Mouse (Mus musculus): ENCODE measurements around the gene Ubc. TPM values are rescaled to one million over a fixed set of nuclear protein-coding genes. Genes with fewer than 3 reads are reported as not detected.
A peak's percentile ranks its signal among the peaks of the same experiment; 100 is the strongest.

Ubc gene
- polyA plus RNA-seq, 1 experiment from 2014 or later: 1,103 TPM

- no peak for ATAC-seq (ENCODE audit: insufficient read depth)
- peak; percentile 95 for DNase-seq
Observed at GRCm38 (mm10) chr5:125403481-125404465, 13.8 kb upstream of the Ubc start.

GRCm38 (mm10) chr5:125402991-125403390, 13.0 kb upstream of the Ubc start:
- Histone ChIP-seq H3K4me2 (no peak overlapping the region), H3K27ac (ENCODE audit: low read depth) (no peak overlapping the region), H3K9ac (no peak overlapping the region), H3K4me3 (ENCODE audit: low read depth, low read length) (no peak overlapping the region), H3K9me3 (ENCODE audit: low read depth, low read length) (no peaks in the 10 kb centered on the region), H3K4me1 (ENCODE audit: insufficient read depth) (0 out of 2 replicates have a peak, but pooled peaks cover 2% of the 10 kb centered on the region), H3K27me3 (ENCODE audit: insufficient read depth, low read length) (no peaks in the 10 kb centered on the region), H3K36me3 (ENCODE audit: insufficient read depth) (no peaks in the 10 kb centered on the region)
- DNase-seq: no peak
- 66% methylated on average over 6 of the region's 6 CpGs for WGBS
- no peak for ATAC-seq (ENCODE audit: insufficient read depth)
- TF ChIP-seq CTCF (IDR thresholded peaks at IDR 0.05; ENCODE audit: low read depth): no peak

More at GRCm38 (mm10) chr5:125403481-125404465, 13.8 kb upstream of the Ubc start:
- no peak for TF ChIP-seq CTCF (IDR thresholded peaks at IDR 0.05; ENCODE audit: low read depth)
- 0 out of 2 replicates have a peak, but pooled peaks cover 2% of the 10 kb centered on the region for H3K4me1 ChIP-seq (ENCODE audit: insufficient read depth)
- H3K36me3 ChIP-seq (ENCODE audit: insufficient read depth): no peaks in the 10 kb centered on the region
- H3K9me3 ChIP-seq (ENCODE audit: low read depth, low read length): no peaks in the 10 kb centered on the region
- H3K4me3 ChIP-seq (ENCODE audit: low read depth, low read length): peak overlapping the region; percentile 49
- 11% methylated on average over 31 of the region's 31 CpGs for WGBS
- no peaks in the 10 kb centered on the region for H3K27me3 ChIP-seq (ENCODE audit: insufficient read depth, low read length)
- H3K4me2 ChIP-seq: peak overlapping the region; percentile 90
- H3K9ac ChIP-seq: peak overlapping the region; percentile 33
- H3K27ac ChIP-seq (ENCODE audit: low read depth): no peak overlapping the region

DNA sequence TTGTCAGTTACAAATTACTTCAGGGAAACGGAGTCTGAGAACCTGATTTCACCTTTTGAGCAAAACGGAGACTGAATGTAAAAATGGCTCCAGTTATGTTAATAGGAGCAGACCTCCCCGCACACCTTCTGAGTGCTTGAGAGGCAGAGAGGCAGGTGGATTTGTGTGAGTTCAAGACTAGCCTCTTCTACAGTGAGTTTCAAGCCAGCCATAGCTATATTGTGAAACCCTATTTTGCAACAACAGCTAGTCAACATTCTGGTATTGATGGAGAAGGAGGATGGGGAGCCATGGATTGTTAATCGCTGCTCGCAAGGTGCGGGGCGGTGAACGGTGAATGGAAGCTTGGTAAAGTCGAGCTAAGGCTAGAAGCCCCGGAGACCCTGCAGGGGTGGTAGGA, 12.5 kb upstream of the Ubc start:
- no peak overlapping the region for H3K9ac ChIP-seq
- DNase-seq (no peak), ATAC-seq (ENCODE audit: insufficient read depth) (no peak)
- no peaks in the 10 kb centered on the region for H3K9me3 ChIP-seq (ENCODE audit: low read depth, low read length)
- no peak overlapping the region for H3K4me3 ChIP-seq (ENCODE audit: low read depth, low read length)
- 49% methylated on average over 10 of the region's 10 CpGs for WGBS
- no peaks in the 10 kb centered on the region for H3K27me3 ChIP-seq (ENCODE audit: insufficient read depth, low read length)
- H3K27ac ChIP-seq (ENCODE audit: low read depth): no peak overlapping the region
- H3K4me2 ChIP-seq: no peak overlapping the region
- 0 out of 2 replicates have a peak, but pooled peaks cover 2% of the 10 kb centered on the region for H3K4me1 ChIP-seq (ENCODE audit: insufficient read depth)
- no peaks in the 10 kb centered on the region for H3K36me3 ChIP-seq (ENCODE audit: insufficient read depth)
- TF ChIP-seq CTCF (IDR thresholded peaks at IDR 0.05; ENCODE audit: low read depth): no peak

DNA sequence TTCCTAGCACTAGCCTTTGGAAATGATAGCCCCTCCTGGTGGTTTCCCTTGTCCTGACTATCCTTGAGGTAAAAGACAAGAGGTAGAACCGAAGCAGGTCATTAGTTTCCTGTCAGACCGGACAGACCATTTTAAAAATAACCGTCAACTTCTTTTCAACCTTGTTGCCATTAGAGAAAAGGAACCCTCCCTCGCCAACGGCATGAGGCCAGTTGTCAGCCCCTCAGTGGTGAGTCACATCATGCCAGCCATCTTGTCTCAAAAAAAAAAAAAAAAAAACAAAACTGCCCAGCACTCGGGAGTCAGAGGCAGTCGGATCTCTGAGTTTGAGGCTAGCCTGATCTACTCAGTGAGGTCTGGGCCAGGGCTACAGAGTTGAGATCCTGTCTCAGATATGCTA, 10.9 kb upstream of the Ubc start:
- H3K27me3 ChIP-seq (ENCODE audit: insufficient read depth, low read length): no peaks in the 10 kb centered on the region
- no peak for DNase-seq
- H3K36me3 ChIP-seq (ENCODE audit: insufficient read depth): no peaks in the 10 kb centered on the region
- no peak overlapping the region for H3K9ac ChIP-seq
- no peak for ATAC-seq (ENCODE audit: insufficient read depth)
- no peak for TF ChIP-seq CTCF (IDR thresholded peaks at IDR 0.05; ENCODE audit: low read depth)
- H3K27ac ChIP-seq (ENCODE audit: low read depth): no peak overlapping the region
- H3K9me3 ChIP-seq (ENCODE audit: low read depth, low read length): no peaks in the 10 kb centered on the region
- no peak overlapping the region for H3K4me2 ChIP-seq
- H3K4me3 ChIP-seq (ENCODE audit: low read depth, low read length): no peak overlapping the region
- 46% methylated on average over 7 of the region's 7 CpGs for WGBS
- H3K4me1 ChIP-seq (ENCODE audit: insufficient read depth): 0 out of 2 replicates have a peak, but pooled peaks cover 2% of the 10 kb centered on the region

GRCm38 (mm10) chr5:125395008-125395407, 5.0 kb upstream of the Ubc start:
- no peak for ATAC-seq (ENCODE audit: insufficient read depth)
- Histone ChIP-seq H3K36me3 (ENCODE audit: insufficient read depth) (no peaks in the 10 kb centered on the region), H3K9me3 (ENCODE audit: low read depth, low read length) (no peaks in the 10 kb centered on the region), H3K27ac (ENCODE audit: low read depth) (peak overlapping the region; percentile 100; the same call in 1 of the 2 replicates), H3K4me1 (ENCODE audit: insufficient read depth) (peaks cover 12% of the 10 kb centered on the region), H3K4me3 (ENCODE audit: low read depth, low read length) (no peak overlapping the region), H3K27me3 (ENCODE audit: insufficient read depth, low read length) (no peaks in the 10 kb centered on the region), H3K4me2 (peak overlapping the region; percentile 78), H3K9ac (no peak overlapping the region)
- WGBS: 40% methylated on average over 3 of the region's 3 CpGs
- TF ChIP-seq CTCF (IDR thresholded peaks at IDR 0.05; ENCODE audit: low read depth): no peak
- DNase-seq: no peak

GRCm38 (mm10) chr5:125393622-125394603, 3.9 kb upstream of the Ubc start:
- peak overlapping the region; percentile 60 for H3K9ac ChIP-seq
- peak; percentile 55 for ATAC-seq (ENCODE audit: insufficient read depth)

More at GRCm38 (mm10) chr5:125393622-125394603, 3.9 kb upstream of the Ubc start:
- peak; percentile 92 for DNase-seq
- 7% methylated on average over 25 of the region's 25 CpGs for WGBS
- H3K27me3 ChIP-seq (ENCODE audit: insufficient read depth, low read length): no peaks in the 10 kb centered on the region
- peak overlapping the region; percentile 78 for H3K4me2 ChIP-seq
- H3K4me3 ChIP-seq (ENCODE audit: low read depth, low read length): peak overlapping the region; percentile 38
- peak overlapping the region; percentile 100 for H3K27ac ChIP-seq (ENCODE audit: low read depth)
- H3K9me3 ChIP-seq (ENCODE audit: low read depth, low read length): no peaks in the 10 kb centered on the region
- peaks cover 12% of the 10 kb centered on the region for H3K4me1 ChIP-seq (ENCODE audit: insufficient read depth)
- no peaks in the 10 kb centered on the region for H3K36me3 ChIP-seq (ENCODE audit: insufficient read depth)
- TF ChIP-seq CTCF (IDR thresholded peaks at IDR 0.05; ENCODE audit: low read depth): no peak
